Mouse (Mus musculus): ENCODE measurements at regions not wholly inside any gene's neighbourhood (a gene's known extent, or its start where the extent isn't known, plus 50 kb on each side); places are given as distances from the start of the nearest gene placed in this dataset.

DNA sequence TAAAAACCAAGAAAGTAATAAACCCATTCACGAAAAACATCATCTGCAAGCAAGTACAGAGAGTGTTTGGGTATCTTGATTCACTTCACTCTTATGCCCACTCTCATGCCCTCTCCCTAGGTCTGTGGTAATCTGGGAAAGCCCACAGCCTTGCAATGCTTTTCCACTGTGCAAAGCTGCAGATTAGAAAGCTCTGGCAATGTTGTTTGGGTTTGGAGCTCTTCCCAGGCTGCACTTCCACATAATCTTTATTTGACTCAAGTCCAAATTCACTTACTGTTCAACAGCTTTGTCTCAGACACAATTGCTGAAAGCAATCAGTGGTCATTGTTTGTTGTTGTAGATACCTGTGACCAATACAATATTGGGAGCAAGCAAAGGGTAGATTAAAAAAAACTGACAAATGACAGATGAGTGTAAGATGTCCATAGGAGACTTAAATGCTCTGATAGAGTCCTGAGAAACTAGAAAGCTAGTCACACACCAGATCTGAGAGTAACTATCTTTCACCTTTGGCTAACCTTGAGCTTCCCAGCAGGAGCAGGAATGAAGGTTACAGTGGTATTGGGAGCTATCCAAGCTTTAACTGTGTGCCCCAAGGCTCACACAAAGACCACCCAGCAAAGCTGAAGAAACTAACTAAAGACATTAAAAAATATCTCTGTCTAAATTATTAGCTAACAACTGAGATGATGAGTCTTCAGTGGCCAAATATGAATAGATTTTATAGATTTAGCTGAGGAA lies 325.7 kb upstream of the Klf12 start:
- no peak for DNase-seq (ENCODE audit: low spot score in 2 of 2)

DNA sequence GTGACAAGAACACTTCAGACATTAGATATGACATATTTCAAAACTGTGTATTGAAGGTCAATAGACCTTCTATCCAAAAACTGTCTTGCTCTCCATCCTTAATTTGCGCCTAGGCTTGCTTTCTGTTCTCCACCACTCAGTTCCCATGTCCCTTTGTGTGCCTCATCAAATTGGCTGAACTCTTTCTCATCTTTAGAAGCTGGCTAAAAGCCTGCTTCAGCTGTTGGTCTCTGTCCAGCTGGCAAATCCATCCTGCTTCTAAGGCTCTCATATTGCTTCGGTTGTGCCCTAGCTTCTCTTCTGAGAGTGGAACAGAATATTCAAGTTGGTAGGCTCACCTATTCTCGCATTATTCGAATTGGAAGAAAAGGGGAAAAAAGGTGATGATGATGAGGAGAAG lies 322.6 kb upstream of the Klf12 start:
- DNase-seq (ENCODE audit: low spot score in 2 of 2): no peak

DNA sequence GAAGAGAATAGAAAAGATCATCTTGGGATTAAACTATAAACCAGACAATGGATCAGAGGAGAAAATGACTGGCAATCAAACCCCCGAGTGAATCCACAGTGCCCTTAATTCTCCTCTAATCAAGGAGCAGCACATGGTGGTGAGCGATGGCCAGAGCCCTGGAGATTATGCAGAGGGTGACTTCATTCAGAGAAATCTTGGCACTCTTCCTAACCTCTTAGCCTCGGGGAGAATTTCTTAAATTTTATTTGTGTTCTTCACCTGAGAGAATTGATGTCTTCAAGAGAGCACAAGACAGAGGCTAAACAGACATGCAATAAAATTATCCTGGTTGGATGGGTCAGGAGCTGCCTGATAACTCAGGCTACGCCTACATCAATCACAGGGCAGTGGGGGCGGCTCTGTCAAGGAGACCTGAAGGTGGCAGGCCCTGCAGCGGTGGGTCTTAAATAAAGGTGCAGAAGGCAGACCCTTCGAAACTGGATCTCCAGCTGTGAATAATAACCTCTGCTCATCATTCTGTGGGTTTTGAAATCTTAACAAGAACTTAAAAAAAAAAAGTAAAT lies 316.5 kb upstream of the Klf12 start:
- no peak for DNase-seq (ENCODE audit: low spot score in 2 of 2)

DNA sequence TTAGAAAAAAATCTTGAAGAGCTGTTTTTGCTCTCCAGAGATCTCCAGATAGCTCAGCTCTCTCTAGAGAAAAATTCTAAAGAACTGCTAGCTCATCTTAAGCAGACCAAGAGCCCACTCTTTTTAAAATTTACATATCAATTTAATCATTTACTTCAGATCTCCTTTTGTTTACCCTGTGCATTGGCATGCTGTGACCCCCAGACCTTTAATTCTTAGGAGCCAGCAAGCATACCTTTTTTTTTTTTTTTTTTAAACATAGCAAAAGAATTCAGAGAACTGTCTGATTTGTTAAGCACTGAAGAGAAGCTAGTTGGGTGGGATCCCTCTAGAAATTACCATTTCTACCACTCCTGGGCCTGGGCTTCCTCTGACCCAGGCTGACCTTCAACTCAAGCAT lies 285.5 kb upstream of the Klf12 start:
- DNase-seq (ENCODE audit: low spot score in 2 of 2): no peak

DNA sequence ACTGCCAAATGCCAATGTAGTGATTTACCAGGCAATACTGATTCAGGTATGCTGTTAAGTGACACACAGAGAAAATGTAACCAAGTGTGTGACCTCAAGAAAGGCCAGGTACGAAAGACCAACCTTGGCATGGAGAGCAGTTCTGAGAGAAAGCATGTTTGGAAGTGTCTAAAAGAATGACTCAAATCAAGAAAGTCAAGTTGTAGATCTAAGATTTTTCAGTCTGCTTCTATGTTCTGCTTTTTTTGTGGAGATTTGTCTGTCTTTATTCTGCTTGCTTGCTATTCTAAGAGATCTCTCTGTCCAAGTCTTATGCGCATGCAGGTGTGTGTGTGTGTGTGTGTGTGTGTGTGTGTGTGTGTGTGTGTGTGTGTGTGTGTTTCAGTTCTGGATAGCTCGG lies 277.4 kb upstream of the Klf12 start:
- DNase-seq (ENCODE audit: low spot score in 2 of 2): no peak

DNA sequence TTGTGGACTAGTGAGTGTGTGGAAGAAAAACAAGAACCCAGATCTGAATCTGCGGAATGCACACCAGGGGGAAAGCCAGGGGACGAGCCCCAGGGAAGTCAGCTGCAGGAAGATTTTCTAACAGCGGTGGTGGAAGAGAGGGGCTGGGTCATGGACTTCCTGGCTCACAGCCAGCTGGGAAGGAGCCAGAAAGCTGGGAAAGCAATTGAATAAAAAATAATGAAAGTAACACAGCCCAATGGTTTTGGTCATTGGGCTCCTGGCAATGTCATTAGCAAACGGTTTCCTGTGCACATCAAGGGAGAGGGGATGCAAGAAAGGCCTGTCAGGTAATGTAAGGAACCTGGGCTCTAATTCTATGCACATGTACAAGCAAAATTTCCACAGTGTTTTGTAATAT lies 273.9 kb upstream of the Klf12 start:
- DNase-seq (ENCODE audit: low spot score in 2 of 2): peak; percentile 23 to 67

DNA sequence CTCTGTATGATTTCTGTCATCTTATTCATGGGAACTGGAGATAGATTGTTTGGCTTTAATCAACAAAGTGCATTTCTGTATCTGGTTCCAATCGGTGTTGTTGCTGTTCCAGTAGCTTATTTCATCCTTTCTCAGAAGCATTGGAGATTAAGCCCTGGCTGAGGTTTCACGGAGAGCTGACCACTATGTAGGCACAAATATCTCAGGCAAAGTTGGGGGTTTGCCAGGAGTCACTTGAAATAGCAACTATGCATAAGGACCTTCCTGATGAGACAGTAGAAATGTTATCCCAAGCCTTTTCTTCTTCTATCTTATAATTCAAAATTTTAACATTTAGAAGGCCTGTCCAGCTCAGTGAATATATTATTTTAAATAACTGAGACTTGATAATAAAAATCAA lies 268.0 kb upstream of the Klf12 start:
- no peak for DNase-seq (ENCODE audit: low spot score in 2 of 2)

DNA sequence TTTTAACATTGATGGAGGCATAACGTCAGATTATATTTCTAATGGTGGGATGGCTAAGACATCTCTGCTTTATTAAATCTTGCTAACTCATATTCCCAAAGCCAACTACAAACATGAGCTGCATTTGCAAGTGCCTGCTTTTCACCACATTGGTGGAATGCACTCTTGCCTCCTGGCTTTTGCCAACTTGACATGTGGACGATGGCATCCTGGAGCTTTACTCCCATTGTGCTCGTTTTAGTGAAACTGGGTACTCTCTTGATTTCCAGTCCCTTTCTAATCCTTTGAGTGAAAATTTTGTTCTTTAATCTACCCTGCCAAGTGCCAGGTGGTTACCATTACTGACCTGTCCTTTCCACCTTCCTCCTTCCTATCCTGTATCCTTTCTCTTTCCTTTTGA lies 265.8 kb upstream of the Klf12 start:
- no peak for DNase-seq (ENCODE audit: low spot score in 2 of 2)

DNA sequence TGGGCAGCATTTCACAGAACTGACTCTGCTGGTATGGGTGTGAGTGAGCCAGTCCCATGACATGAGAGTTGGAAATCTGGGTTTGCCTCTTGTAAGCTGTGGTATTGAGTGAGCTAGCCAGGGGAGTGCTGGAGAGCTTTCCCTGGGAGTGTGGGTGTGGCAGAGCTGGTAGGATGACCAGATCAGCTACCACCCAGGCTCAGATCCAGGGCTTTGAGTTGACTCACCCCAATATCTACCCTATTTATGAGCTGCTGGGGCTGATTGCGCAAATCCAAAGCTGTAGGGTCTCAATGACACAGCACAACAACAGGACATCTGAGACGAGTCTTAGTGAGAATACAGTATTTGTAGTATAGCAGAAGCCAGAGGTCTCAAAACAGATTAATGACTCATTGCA lies 245.7 kb upstream of the Klf12 start:
- DNase-seq (ENCODE audit: low spot score in 2 of 2): no peak

DNA sequence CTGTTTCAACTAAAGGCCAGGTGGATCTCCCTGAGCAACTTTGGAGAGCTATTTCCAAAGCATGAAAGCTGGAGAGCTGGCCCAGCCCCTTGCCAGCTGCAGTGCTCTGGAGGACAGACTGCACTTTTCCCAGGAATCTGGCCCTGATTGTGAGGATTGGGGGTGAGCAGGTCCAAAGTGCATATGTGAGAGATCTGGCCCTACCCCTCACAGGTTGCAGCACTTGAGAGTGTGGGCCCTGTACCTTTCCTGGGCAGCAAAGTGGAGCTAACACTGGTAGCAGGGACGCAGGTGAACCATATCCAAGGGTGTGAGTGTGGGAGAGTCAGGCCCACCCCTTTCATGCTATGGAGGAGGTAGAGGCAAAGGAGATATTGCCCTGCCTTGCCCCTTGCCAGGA lies 245.3 kb upstream of the Klf12 start:
- no peak for DNase-seq (ENCODE audit: low spot score in 2 of 2)

DNA sequence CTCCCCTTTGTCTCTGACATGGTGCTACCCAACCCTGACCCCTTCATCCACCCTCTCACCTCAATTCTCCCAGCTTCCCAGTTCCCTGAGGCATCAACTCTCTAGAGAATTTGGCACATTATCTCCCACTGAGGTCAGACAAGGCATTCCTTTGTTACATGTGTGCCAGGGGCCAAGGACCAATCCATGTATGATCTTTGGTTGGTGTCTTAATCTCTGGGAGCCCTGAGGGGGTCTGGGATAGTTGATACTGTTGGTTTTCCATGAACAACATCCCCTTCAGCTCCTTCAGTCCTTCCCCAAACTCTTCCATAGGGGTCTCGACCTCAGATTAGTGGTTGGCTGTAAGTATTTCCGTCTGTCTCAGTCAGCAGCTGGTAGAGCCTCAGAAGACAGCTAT lies 224.9 kb upstream of the Klf12 start:
- no peak for DNase-seq (ENCODE audit: low spot score in 2 of 2)

DNA sequence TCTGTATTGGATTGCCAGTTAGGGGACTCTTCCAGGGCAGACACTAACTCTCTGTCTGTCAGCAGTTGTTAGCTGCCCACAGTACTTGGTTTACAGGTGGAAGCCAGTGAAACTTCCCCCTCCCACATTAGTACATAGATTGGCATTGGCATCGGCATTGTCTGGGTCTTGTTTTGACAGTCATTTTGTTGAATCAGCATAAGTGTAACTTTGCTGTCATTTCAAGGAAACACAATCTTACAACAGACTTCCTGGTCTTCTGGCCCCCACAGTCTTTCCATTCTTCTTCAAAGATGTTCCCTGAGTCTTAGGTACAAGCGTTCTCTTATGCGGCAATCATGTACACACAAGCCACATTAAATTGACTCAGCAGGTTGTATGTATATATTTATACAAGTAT lies 223.6 kb upstream of the Klf12 start:
- DNase-seq (ENCODE audit: low spot score in 2 of 2): no peak

DNA sequence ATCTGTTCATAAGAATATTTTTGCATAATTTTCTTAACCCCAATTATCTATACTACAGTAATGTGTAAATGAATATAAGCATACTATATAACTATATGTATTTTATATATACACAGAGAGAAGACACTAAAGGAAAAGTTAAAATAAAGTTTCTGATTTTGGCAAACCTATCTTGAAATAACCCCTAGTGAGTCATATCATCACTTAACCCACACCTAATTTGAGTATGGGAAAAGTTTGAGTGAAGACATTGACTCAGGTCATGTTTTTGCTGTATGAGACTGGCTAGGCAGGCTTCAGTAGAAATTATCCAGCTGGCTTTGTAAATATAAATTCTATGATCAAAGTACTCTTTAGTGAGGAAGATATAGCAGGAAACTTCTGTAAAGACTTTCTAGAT lies 223.1 kb upstream of the Klf12 start:
- DNase-seq (ENCODE audit: low spot score in 2 of 2): no peak

DNA sequence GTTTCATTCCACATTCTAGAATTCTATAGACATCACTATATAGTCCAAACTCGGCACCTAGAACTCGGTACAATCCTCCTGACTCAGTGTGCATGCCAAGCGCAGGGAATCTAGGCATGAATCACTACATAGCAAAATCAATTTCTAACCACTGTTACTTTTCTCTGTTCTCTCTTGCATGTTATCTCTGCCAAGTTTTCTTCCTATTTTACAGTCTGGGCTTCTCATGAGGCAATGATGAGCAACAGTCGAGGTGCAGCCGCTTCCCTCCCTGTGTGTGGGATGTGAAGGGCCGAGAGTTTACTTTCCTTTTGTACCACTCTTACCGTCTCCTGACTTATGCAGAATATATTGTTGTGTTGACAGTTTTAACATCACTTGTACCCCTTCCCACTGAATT lies 204.4 kb upstream of the Klf12 start:
- DNase-seq (ENCODE audit: low spot score in 2 of 2): no peak

DNA sequence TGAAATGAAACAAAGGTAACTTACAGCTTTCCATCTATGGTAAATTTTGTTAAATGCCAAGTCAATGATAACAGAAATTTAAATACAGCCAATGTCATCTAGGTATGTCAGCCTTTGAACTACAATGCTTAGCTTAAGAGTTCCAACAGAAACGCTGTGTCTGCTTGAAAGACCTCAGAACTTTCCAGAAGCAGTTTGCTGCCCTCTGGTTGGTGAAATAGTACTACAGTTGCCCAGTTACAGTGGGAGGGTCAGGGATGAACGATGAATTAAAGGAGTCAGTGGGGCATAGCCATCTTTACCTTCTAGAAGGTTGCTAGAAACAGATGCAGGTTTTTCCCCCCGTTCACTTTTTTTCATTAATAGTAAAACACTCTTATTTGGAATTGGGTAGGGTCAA lies 201.0 kb upstream of the Klf12 start:
- no peak for DNase-seq (ENCODE audit: low spot score in 2 of 2)

DNA sequence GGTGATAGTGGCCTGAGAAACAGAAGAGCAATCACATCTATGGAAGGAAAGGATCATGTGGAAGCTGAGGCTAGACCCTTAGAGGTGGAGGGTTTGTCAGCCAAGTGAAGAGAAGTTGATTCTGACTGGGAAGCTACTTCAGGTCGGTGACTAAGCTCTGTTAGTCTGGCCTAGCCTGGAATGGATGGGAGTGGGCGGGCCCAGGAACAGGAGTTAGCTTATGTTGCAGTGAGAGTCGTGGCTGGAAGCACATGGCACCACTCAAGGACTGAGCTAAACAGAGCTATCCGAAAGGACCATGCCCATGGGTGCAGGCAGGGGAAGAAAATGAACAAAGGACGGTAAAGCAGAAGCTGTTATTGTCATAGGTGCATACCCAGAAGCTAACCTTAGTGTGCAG lies 199.6 kb upstream of the Klf12 start:
- no peak for DNase-seq (ENCODE audit: low spot score in 2 of 2)

DNA sequence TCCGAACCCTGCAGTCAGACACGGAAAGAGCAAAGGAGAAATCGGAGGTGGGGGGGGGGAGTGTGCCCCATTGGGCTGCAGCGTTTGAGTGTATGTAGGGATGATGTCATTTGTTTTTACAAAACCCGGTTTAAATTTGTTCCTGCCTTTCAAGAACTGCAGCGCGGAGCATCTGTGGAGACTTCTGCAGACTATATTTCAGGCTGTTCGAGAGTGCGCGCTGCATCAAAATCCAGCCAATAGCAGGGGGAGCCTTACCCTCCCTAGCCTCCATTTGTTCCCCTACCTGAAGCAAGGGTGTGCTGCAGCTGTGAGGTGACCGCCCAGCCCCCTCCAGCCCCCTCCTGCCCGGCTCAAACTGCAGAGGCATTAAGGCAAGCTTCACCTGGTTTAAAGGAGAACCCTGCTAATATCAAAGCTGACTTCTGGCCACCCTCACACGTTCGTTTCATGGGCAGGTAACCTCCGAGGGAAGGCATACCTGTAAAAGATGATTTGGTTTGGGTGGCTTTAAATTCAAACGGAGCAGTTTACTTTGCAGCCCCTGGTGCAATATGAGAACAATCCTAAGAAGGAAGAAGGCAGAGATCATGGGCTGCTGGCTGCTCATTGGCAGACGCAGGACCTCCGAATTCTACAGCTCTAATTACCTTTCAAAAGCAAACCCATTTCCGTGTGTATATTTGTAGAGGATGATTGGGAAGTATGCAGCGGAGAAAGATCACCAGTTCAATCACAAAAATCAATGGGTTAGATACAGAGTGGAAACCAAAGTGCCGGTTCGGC lies 193.3 kb upstream of the Klf12 start:
- no peak for DNase-seq (ENCODE audit: low spot score in 2 of 2)

DNA sequence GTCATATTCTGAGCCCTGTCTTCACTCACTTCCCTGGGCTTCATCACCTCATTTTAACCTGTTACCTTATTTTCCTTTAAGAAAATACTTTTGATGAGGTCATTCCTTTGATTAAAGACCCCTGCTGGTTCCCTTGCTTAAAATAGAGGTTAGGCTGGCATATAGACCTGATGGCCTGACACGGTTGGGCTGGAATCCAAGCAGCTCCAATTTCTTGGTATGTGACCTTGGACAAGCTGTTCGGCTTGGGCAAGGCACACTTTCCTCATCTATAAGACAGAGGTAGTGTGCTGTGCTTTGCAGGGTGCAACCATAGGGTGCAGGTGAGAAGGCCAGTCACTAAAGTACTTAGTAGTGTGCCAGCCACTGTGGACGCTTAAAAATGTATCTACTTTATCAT lies 183.8 kb upstream of the Klf12 start:
- DNase-seq (ENCODE audit: low spot score in 2 of 2): no peak

DNA sequence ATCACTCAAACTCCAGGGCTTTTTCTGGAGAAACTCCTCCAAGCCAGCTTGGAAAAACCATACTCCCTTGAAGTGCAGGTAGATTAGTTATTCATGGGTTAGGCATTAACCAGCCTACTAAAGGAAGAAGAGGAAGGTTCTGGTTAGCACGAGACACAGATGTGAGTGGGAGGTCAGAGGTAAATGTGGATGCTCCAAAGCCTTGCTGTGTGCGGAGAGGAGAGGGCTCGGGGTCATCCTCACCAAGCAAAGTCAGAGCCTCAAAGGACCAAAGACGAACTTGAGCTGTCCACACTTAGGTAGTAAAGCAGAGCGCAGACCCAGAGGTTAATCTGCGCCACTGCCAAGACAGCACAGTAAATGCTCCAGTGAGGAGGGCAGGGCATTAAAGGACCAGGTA lies 177.8 kb upstream of the Klf12 start:
- no peak for DNase-seq (ENCODE audit: low spot score in 2 of 2)

DNA sequence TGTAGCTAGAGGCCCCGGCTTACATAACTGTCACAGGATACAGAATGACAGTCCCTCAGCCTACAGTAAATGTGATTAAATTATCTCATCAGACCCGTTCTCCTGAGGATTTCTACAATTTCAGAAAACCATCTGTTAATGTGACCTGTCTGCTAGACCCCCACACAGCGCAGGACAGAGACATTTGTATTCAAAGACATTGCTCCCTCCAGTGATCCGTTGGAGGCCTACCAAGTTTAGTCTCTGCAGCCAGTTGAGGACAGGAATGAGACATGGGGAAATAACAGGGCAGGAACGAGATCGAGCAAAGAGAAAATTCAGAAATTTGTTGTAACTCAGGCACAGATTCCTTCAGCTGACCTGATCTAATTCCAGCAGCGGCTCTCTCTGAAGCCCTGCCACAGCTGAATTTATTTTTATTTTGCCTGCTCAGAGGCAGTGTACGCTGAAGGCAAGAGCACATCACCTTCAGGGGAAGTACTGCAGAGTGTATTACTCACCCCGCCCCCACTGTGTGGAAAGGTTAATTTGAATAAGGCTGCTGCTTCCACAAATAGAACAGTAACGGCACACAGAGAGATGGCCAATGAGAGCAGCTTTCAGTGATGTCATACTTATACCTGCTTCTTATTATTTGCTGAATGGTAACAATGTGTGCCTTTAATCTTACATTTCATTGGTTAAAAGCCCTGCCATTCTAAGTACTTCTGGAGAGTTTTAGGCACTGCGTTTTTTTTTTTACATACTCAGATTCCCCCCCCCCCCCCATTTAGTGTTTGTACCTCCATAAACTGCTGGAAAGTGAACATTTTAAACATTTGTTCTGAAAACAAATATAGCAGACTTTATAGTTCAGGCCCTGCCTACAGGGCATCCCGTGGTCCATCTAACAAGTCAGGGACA lies 176.9 kb upstream of the Klf12 start:
- DNase-seq (ENCODE audit: low spot score in 2 of 2): no peak

DNA sequence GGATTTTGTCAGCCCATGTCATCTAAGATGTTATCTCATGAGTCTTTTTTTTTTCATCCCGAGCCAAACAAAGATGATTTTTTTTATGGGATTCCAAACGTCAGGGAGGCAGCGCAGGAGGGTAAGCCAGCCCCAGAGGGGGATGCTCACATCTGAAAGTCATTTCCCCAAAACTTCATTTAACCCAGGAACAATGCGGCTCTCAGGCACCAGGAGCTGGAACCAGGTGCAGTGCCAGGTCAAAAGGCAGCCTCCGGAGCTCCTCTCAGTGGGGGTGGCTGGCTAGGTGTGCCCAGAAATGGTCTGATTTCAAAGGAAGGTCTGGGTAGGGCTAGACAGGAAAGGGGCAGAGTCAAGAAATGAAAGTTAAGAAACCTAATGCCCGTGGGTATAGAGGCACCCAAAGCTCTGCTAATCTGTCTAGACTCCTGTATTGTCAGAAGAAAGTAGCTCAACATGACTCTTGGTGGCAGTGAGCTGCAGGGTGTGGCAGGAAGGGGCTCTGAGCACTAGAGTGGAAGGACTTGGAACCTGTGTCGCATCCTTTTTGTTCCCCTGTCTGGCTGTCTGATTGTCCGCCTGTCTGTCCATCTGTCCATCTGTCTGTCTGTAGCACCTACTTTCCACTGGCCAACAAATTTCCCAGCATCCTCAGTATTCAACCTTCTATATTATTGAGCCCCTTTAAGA lies 175.3 kb upstream of the Klf12 start:
- no peak for DNase-seq (ENCODE audit: low spot score in 2 of 2)

Measured in urinary bladder, postnatal 4 days (tissue).